Mouse (Mus musculus) olfactory bulb, adult 2 months (tissue): ENCODE measurements at regions not wholly inside any gene's neighbourhood (a gene's known extent, or its start where the extent isn't known, plus 50 kb on each side); places are given as distances from the start of the nearest gene placed in this dataset.

Experiments
- H3K27ac ChIP-seq: fragments of 200-500 bp; 2 replicates; pipeline ENCODE4 v1.5.1; 2012; ENCODE audit warnings: low read depth, low read length; ENCODE audit not compliant: insufficient read depth
- H3K4me1 ChIP-seq: fragments of 200-500 bp; 2 replicates; pipeline ENCODE4 v1.6.1; 2012; ENCODE audit warnings: low read length; ENCODE audit not compliant: control insufficient read depth, insufficient read depth
- H3K4me3 ChIP-seq: fragments of 200-500 bp; 2 replicates; pipeline ENCODE4 v1.5.1; 2012; ENCODE audit warnings: mild to moderate bottlenecking, low read depth, low read length, moderate library complexity; ENCODE audit not compliant: insufficient read depth
- CTCF ChIP-seq: fragments of 200-500 bp; IDR thresholded peaks from 2 replicates; pipeline ENCODE4 v1.5.1; 2012; ENCODE audit warnings: low read depth, mild to moderate bottlenecking, low read length, moderate library complexity; ENCODE audit not compliant: insufficient read depth
- POLR2A ChIP-seq: fragments of 200-500 bp; IDR thresholded peaks from 2 replicates; pipeline ENCODE4 v1.6.1; 2012; ENCODE audit warnings: mild to moderate bottlenecking, low read depth, low read length, moderate library complexity; ENCODE audit not compliant: insufficient read depth
- WGBS: fragments of 180-500 bp; shearing (Covaris S2); methylation state at CpG from one replicate; pipeline ENCODE4 v1.1.7; 2018; 5-methylcytosine and 5-hydroxymethylcytosine counted together

GRCm38 (mm10) chr7:82119266-82119665, 54.4 kb upstream of the Sh3gl3 start:
- 11% methylated on average over 2 of the region's 2 CpGs for WGBS
- Histone ChIP-seq H3K27ac (no peak overlapping the region), H3K4me1 (no peaks in the 10 kb centered on the region), H3K4me3 (no peak overlapping the region)
- TF ChIP-seq POLR2A (no peak), CTCF (no peak)

- Histone ChIP-seq H3K27ac (no peak overlapping the region), H3K4me1 (no peaks in the 10 kb centered on the region), H3K4me3 (no peak overlapping the region)
- 48% methylated on average over 9 of the region's 9 CpGs for WGBS
- TF ChIP-seq POLR2A, result no peak
- TF ChIP-seq CTCF, result no peak
These were observed 53.8 kb upstream of the Sh3gl3 start for GRCm38 (mm10) chr7:82119866-82120265.

- H3K27ac ChIP-seq, result no peak overlapping the region
- no peak overlapping the region for H3K4me3 ChIP-seq
- TF ChIP-seq CTCF (no peak), POLR2A (no peak)
- 3% methylated on average over 1 of the region's 1 CpGs for WGBS
- H3K4me1 ChIP-seq, result no peaks in the 10 kb centered on the region
These were observed 51.9 kb upstream of the Sh3gl3 start for GRCm38 (mm10) chr7:82121746-82122145.
